Mouse (Mus musculus) monocyte, adult 5-6 weeks (primary cell): ENCODE data around the gene Igf2bp2. TPM values are rescaled to one million over a fixed set of nuclear protein-coding genes. Genes with fewer than 3 reads are reported as not detected.

Source experiments
- ATAC-seq: fragments of 153-309, 156-312 bp; replicated peaks from 2 replicates; pipeline ENCODE4 v1.8.0; 2017; ENCODE audit warnings: mild to moderate bottlenecking; ENCODE audit not compliant: low TSS enrichment, insufficient number of reproducible peaks, severe bottlenecking, poor library complexity, low FRiP score
- total RNA-seq: library from RNA; stranded (forward); fragments of 200-1000, 200-491, 200-594 nt; gene quantifications from 3 replicates; pipeline ENCODE4 v1.2.3, GENCODE M21; 2017

The Igf2bp2 gene
- total RNA-seq, 1 experiment from 2014 or later: not detected

GRCm38 (mm10) chr16:22116748-22117147 lies 46.4 kb downstream of the Igf2bp2 start:
- no peak for ATAC-seq

DNA sequence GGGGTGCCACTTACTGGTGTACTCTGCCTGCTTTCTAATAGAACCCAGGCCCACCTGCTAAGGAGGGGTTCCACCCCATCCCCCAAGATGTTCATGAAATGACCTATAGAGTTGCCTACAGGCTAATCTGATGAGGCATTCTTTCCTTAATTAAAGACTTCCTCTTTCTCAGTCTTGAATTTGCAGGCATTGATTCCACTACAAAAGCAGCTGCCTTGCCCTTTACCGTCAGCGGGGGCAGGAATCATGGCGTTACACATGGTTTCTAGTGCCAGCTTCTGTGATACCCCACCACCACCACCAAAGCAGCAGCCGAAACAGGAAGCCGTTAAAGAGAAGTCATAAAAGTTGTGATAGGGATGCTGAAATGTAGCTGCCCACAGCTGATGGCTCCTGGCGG lies 47.0 kb downstream of the Igf2bp2 start:
- no peak for ATAC-seq

DNA sequence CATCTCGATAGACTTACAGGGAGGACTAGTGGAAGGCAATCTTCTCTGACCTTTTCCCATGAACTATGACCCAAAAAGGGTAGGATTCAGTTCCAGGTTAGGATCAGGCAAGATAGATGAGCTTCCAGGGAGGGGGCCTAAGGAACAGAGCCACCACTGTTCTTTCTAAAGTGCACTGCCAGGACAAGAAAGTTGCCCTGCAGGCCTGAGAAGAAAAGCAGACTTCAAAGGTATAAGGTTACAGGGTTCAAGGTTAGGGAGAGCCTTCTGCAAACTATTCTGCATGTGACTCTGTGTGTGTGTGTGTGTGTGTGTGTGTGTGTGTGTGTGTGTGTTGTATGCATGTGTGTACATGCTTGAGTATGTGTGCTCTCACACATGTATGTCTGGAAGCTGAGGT lies 53.1 kb downstream of the Igf2bp2 start:
- ATAC-seq: no peak

GRCm38 (mm10) chr16:22109159-22109558 lies 53.9 kb downstream of the Igf2bp2 start:
- no peak for ATAC-seq

DNA sequence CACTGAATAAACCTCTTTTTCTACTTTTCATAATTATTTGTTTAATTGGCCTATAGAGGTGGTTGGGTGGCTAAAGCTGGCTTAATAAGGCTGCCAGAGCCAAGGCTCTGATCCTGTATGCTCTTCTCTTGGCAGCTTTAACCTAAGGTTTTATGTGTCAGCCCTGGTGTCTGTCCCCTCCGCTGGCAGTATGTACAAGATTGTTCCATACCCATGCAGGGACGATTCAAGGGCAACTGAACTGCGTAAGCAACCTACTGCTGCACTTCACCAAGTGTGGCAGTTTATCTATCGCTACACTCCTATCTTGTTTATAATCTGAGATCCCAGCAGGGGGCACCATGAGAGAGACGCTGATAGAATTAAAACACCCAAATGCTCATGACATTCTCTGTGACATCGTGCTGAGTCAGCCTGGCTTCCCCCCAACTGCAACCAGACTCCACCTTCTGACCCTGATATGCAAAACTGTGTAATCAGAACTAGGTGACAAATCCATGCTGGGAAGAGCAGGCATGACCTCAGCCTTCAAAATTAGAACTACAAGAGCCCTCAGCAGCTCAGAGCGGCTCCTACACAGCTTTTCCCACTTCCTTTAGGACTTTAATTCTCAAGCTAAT lies 55.1 kb downstream of the Igf2bp2 start:
- ATAC-seq: no peak

DNA sequence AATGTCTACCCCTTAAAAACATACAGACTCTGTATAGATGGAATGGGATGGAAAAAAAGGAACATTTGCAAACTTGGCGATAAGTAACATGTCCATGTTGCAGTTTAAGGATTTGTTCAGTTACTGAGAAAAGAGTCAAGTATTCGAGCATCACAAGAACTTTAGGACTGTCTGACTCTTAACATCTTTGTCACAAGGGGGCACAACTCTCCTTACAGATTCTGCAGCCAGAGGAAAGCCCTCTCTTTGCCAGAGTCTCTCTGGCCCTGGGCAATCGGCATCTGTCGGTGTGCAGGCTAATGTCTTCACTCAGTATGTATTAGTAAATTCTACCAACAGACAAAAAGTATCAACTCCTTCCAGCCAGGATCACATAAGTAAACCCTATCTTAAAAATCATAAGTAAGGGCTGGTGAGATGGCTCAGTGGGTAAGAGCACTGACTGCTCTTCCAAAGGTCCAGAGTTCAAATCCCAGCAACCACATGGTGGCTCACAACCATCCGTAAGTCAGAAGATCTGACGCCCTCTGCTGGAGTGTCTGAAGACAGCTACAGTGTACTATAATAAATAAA lies 57.0 kb downstream of the Igf2bp2 start:
- ATAC-seq: no peak

DNA sequence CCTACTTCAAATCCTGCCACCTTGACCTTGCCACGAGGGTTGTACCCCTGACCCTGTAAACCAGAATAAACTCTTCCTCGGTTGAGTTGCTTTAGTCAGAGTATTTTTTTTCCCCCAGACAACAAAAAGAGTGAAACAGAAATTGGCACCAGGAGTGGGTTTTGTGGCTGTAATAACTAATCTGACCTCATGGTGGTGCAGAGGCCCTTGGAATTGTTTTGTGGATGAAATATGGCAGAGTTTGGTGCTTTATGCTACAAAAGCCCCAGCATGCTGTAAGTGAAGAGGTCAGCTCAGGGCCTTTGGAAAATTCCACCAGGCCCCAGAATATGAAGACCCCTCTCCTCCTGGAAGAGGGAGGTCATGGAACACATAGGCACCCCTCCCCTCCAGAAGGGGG lies 63.0 kb downstream of the Igf2bp2 start:
- no peak for ATAC-seq

- ATAC-seq: no peak
Observed at GRCm38 (mm10) chr16:22097659-22098058, 65.4 kb downstream of the Igf2bp2 start.

GRCm38 (mm10) chr16:22095751-22096150 lies 67.3 kb downstream of the Igf2bp2 start:
- ATAC-seq: no peak

GRCm38 (mm10) chr16:22091255-22091783 lies 71.8 kb downstream of the Igf2bp2 start:
- no peak for ATAC-seq

- no peak for ATAC-seq
Observed at GRCm38 (mm10) chr16:22085411-22085810, 77.7 kb downstream of the Igf2bp2 start.

DNA sequence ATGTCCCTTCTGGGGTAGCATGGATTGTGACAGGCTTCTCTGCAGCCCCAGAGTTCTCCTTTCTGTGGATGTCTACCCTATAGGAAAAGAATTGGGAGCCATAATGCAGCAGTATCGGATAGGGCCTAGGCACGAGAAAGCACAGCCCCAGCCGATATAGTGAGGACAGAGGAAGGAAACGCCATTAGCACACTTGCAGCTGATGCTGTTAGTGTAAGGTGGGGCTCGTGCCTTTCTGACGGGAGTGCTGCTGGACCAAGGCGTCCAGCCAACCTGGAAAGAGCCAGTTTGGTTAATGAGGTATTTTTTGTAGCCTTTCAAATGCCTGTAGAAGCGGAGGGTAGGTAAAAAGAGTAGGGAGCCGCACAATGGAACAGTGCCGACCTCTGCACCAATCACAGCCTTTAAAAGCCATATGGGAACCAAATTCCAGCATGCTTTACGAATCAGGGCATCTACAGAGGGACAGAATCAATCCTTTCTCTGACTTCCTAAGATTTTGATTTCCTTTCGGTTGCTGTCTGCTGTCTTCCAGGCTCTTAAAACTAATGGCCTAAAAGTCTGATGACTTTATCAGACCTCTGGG lies 82.9 kb downstream of the Igf2bp2 start:
- no peak for ATAC-seq

- no peak for ATAC-seq
Observed at GRCm38 (mm10) chr16:22076620-22076941, 86.5 kb downstream of the Igf2bp2 start.

- no peak for ATAC-seq
Observed at GRCm38 (mm10) chr16:22075829-22076619, 87.1 kb downstream of the Igf2bp2 start.

DNA sequence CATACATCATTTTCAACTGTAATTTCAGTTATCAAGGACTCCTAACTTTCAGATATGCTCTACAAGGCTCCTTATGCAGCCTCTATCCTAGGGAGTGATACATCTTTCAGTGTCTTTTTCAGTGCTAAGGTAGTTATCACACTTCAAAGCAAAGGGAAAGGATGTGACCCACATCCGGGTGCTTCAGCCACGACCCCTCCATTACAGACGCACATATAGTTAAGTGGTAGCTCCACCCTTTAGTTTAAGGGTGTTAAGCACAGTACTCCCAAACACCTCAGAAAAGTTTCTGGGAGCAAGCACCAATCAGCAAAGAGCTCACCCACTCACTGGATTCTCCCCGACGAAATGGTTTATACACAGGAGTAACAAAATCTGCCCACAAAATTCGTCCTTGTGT lies 88.0 kb downstream of the Igf2bp2 start:
- no peak for ATAC-seq

GRCm38 (mm10) chr16:22071361-22071760 lies 91.7 kb downstream of the Igf2bp2 start:
- ATAC-seq: no peak

DNA sequence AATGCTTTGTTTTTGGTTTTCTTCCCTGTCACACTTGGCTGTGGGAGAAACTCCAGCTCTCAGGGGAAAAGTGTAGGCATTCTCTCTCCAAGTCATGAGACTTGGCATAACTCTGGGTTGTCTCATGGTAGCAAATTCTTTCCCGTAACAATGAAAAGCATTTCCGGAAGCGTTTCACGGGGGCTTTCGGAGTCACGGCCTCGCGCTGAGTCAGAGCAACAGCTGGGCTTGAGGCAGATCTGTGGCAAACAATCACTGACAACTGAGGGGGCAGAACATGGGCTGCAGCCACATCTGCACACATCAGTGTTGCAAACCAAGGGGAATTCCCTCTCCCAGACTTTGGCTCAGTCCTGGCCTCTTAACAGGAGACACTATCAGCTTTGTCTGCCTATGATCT lies 95.7 kb downstream of the Igf2bp2 start:
- ATAC-seq: no peak

DNA sequence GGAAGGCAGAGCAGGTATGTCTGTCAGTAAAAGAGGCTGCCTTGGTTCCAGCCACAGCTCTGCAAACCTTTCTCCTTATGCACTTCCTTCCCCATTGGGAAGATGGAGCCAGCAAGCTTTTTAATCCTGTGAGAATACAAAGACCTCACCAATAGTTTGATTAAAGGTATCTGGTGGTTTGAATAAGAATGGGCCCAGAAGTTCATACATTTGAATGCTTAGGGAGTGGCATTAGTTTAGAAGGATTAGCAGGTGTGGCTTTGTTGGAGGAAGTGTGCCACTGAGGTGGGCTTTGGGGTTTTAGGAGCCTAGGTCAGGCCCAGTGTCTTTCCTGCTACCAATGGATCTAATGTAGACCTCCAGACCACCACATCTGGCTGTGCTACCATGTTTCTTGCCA lies 97.6 kb downstream of the Igf2bp2 start:
- no peak for ATAC-seq

- no peak for ATAC-seq
Observed at GRCm38 (mm10) chr16:22062284-22062683, 100.8 kb downstream of the Igf2bp2 start.
